Mouse (Mus musculus) midbrain, embryonic 14.5 days (tissue): ENCODE results near the gene Snx18. TPM values are rescaled to one million over a fixed set of nuclear protein-coding genes. Genes with fewer than 3 reads are reported as not detected.

Experiments used
- ATAC-seq: fragments of 200-750 bp; cut with Nextera tagmentation; 2 replicates; pipeline ENCODE4 v1.8.0; 2017; ENCODE audit warnings: moderate number of reproducible peaks, moderate library complexity; ENCODE audit not compliant: low FRiP score, low TSS enrichment
- DNase-seq: peaks from one replicate; pipeline ENCODE4 v3.0.0-alpha.2; 2015
- H3K27ac ChIP-seq: fragments of 300-500 bp; sonication (generic); replicated peaks from 2 replicates; pipeline ENCODE4 v1.5.1; 2014; ENCODE audit warnings: mild to moderate bottlenecking, low read depth, low read length, moderate library complexity
- H3K27me3 ChIP-seq: fragments of 300-500 bp; sonication (generic); 2 replicates; pipeline ENCODE4 v1.6.1; 2014; ENCODE audit warnings: low read length, control low read depth, mixed read lengths; ENCODE audit not compliant: control insufficient read depth, insufficient read depth
- H3K36me3 ChIP-seq: fragments of 300-500 bp; sonication (generic); 2 replicates; pipeline ENCODE4 v1.6.1; 2014; ENCODE audit warnings: low read length, control low read depth; ENCODE audit not compliant: control insufficient read depth, insufficient read depth
- H3K4me1 ChIP-seq: fragments of 300-500 bp; sonication (generic); 2 replicates; pipeline ENCODE4 v1.6.1; 2014; ENCODE audit warnings: mild to moderate bottlenecking, antibody characterized with exemption, low read length, control low read depth; ENCODE audit not compliant: control insufficient read depth, insufficient read depth
- H3K4me2 ChIP-seq: fragments of 300-500 bp; sonication (generic); 2 replicates; pipeline ENCODE4 v1.6.1; 2014; ENCODE audit warnings: mild to moderate bottlenecking, low read length, moderate library complexity
- H3K4me3 ChIP-seq: fragments of 300-500 bp; sonication (generic); replicated peaks from 2 replicates; pipeline ENCODE4 v1.5.1; 2014; ENCODE audit warnings: low read depth, low read length
- H3K9ac ChIP-seq: fragments of 300-500 bp; sonication (generic); replicated peaks from 2 replicates; pipeline ENCODE4 v1.6.1; 2014; ENCODE audit warnings: mild to moderate bottlenecking, low read length, moderate library complexity
- H3K9me3 ChIP-seq: fragments of 300-500 bp; sonication (generic); 2 replicates; pipeline ENCODE4 v1.6.1; 2016; ENCODE audit warnings: low read length, control low read depth, mixed read lengths; ENCODE audit not compliant: control insufficient read depth
- WGBS: fragments of 180-500 bp; shearing (Covaris S2); extraction: QIAGEN DNeasy Blood & Tissue Kit; methylation state at CpG from one replicate; pipeline ENCODE4 v1.1.7; 2014; 5-methylcytosine and 5-hydroxymethylcytosine counted together
- polyA plus RNA-seq: library from polyadenylated mRNA; unstranded; fragments of >200 nt; fragmentation: Nextera tagmentation; extraction: Ambion mirVana; gene quantifications from 2 replicates; pipeline ENCODE4 v1.2.1, GENCODE M21; 2014

Snx18 gene
- polyA plus RNA-seq, 1 experiment from 2014 or later: 13.2 TPM

DNA sequence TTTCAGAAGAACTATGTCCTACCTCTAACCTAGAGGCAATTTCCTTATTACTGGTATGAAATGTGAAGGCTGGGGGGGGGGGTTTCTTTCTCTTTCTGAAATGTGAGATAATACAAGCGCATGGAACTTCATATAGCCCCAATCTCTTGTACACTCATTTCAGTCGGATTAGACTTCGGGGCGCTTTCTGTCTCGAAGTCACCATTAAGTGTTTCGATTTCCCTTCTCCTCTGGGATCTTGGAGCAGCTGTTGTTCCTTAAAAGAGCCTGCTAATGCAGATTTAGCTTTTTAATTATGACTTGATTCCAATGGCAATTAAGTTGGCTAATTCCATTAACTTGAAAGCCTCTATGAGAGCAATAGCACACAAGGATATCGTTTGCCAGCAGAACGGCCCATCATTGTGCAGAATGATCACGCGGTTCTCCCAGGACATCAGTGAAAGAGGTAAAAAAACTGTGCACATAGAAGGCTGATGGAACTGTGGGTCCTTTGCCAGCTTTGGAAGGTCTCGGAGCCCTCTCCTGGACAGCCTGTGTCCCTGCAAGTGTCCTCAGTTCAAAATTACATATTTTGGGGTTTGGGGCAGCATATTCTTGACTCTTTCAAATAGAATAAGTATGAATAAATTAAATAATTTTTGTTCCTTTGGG is 22.7 kb upstream of the Snx18 start:
- Histone ChIP-seq H3K27ac (no peak overlapping the region), H3K4me1 (no peaks in the 10 kb centered on the region), H3K4me3 (no peak overlapping the region), H3K27me3 (no peaks in the 10 kb centered on the region), H3K9me3 (no peaks in the 10 kb centered on the region), H3K36me3 (no peaks in the 10 kb centered on the region), H3K4me2 (no peak overlapping the region), H3K9ac (no peak overlapping the region)
- DNase-seq (peak; percentile 71), ATAC-seq (peak; percentile 47; the same call in 1 of the 2 replicates)
- 48% methylated on average over 11 of the region's 11 CpGs for WGBS

DNA sequence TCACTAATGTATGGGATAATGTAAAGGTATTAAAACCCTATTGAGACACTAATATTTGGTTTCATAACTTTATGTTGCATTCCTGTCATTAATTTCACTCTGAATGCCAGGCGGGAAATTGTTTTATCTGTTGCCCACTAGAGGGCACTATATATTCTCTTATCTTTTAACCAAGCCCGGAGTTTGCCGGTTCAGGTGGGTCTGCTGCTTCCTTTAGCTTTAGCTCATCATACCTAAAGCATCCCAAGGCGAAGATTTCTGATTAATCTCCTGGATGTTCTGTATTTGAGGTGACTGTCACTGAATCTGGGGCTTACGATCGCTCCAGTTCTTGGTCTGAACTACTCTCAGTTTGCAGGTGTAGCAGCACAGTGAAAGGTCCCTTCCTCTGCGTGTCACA is 20.6 kb upstream of the Snx18 start:
- Histone ChIP-seq H3K4me3 (no peak overlapping the region), H3K4me2 (no peak overlapping the region), H3K4me1 (no peaks in the 10 kb centered on the region), H3K27me3 (no peaks in the 10 kb centered on the region), H3K27ac (no peak overlapping the region), H3K9ac (no peak overlapping the region), H3K36me3 (no peaks in the 10 kb centered on the region), H3K9me3 (no peaks in the 10 kb centered on the region)
- DNase-seq: peak; percentile 88
- no peak for ATAC-seq
- 29% methylated on average over 7 of the region's 7 CpGs for WGBS

DNA sequence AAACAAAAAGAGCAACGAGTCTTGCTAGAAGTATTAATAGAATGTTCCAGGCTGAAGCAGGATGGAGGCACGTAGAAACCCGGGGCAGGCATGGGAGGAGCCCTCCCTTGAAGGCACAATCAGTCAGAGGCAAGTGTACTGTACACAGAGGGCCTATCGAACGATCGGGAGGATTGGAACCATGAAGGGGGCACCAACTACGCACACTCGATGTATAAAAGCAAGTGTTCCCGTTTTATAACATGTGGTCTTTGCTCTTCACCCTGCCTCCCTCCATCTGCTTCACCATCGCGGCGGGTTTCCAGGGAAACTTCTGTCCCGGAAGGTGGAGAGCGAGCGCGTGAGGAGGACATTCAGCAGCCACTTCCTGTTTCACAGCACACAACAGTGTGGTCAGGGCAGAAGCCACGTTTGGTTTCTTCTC is 17.4 kb upstream of the Snx18 start:
- no peak for ATAC-seq

DNA sequence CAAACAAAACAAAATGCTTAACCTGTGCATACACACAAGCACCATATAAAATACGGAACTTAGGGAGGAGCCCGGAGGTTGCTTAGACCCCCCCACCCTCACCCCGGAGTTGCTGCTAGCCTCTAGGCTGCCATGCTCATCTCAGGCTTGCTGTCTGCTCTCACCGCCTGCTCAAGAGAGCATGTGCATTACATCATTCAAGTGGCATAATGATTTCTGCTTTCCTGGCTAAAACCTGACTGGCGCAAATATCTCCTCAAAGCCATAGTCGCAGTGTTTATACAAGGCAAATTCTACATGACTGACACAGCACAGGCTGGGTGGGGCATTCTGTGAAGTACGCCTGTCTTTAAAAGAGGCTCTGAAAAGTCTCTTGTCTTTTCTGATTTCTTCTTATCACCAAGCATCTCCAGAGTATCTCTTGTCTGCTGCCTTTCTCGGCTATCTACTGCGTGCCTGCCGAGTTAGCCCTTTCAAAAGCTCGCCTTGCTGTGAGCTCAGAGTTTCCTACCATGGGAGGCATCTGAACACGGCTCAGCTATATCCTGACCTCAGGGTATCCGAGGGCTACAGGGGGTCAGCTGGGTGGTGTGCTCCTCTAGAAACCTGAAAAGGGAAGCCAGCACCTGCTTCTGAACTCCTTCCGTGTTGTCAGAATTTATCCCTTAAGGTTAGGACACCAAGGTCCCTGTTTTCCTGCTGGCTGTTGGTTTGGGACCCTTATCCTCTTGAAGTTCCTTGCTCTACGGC is 16.5 kb upstream of the Snx18 start:
- H3K4me2 ChIP-seq: no peak overlapping the region
- WGBS: 83% methylated on average over 15 of the region's 15 CpGs
- H3K4me3 ChIP-seq: no peak overlapping the region
- H3K4me1 ChIP-seq: no peaks in the 10 kb centered on the region
- no peak for ATAC-seq
- DNase-seq: no peak
- no peak overlapping the region for H3K9ac ChIP-seq
- H3K36me3 ChIP-seq: no peaks in the 10 kb centered on the region
- H3K27me3 ChIP-seq: no peaks in the 10 kb centered on the region
- H3K27ac ChIP-seq: no peak overlapping the region
- H3K9me3 ChIP-seq: no peaks in the 10 kb centered on the region

More for the DNA sequence above, 17.4 kb upstream of the Snx18 start:
- no peaks in the 10 kb centered on the region for H3K4me1 ChIP-seq
- no peak overlapping the region for H3K4me2 ChIP-seq
- H3K9me3 ChIP-seq: no peaks in the 10 kb centered on the region
- H3K27me3 ChIP-seq: no peaks in the 10 kb centered on the region
- H3K27ac ChIP-seq: no peak overlapping the region
- 87% methylated on average over 17 of the region's 17 CpGs for WGBS
- no peak overlapping the region for H3K4me3 ChIP-seq
- DNase-seq: no peak
- no peaks in the 10 kb centered on the region for H3K36me3 ChIP-seq
- no peak overlapping the region for H3K9ac ChIP-seq

DNA sequence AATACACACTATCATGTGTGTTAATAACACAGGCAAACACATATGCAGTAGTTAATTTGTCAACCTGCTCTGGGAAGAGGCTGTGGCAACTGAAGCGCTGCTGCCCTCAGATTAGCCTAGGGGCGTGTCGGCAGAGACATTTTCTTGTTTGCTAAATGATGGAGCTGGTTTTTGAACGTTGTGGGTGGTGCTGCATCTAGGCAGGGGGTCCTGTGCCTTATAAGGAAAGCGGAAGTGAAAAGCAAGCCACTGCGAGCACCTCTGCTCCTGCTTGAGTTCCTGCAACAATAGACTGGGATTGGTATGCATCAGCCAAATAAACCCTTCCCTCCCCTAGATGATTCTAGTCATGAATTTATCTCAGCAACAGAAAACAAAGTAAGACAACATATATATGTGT is 14.1 kb upstream of the Snx18 start:
- Histone ChIP-seq H3K27me3 (no peaks in the 10 kb centered on the region), H3K9me3 (no peaks in the 10 kb centered on the region), H3K27ac (no peak overlapping the region), H3K4me2 (no peak overlapping the region), H3K9ac (no peak overlapping the region), H3K36me3 (no peaks in the 10 kb centered on the region), H3K4me1 (no peaks in the 10 kb centered on the region), H3K4me3 (no peak overlapping the region)
- ATAC-seq (no peak), DNase-seq (no peak)
- WGBS: 47% methylated on average over 6 of the region's 6 CpGs

DNA sequence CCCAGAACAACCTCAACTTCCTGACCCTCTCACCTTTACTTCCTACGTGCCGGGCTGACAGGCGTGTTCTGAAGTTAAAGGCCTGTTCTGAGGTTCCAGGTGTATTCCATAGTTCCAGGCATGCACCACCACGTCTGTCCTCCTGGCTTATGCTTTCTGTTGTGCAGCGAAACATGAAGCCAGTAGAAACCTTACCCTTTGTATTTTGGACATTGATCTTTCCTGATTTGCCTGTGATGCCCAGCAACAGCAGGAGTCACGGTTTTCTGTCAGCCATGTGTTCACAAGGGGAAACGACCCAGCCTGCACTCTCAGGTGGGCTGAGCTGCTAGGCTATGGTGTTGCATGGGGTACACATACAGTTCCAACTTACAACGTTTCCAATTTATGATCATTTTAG is 9.2 kb upstream of the Snx18 start:
- Histone ChIP-seq H3K27me3 (no peaks in the 10 kb centered on the region), H3K36me3 (no peaks in the 10 kb centered on the region), H3K4me1 (no peaks in the 10 kb centered on the region), H3K27ac (no peak overlapping the region), H3K9ac (no peak overlapping the region), H3K4me2 (no peak overlapping the region), H3K9me3 (no peaks in the 10 kb centered on the region), H3K4me3 (no peak overlapping the region)
- no peak for DNase-seq
- 86% methylated on average over 8 of the region's 8 CpGs for WGBS
- no peak for ATAC-seq

DNA sequence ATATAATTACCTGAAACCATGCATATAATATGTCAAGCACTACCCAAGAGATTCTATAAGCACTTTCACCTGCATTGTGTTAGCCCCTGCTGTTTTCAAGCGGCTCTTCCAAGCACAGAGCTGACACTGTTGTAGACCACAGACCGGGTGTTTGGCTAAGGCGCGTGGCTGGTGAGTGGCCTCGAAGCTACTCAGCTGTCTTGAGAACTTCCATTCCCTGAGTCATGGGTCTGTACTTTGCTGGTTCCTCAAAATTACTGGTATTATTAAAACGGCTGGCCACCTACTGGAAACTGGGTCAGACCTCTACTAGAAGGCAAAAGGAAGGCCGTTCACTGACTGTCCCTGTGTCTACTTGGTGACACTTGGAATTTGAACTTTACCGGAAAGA is 4.5 kb upstream of the Snx18 start:
- 89% methylated on average over 8 of the region's 8 CpGs for WGBS

DNA sequence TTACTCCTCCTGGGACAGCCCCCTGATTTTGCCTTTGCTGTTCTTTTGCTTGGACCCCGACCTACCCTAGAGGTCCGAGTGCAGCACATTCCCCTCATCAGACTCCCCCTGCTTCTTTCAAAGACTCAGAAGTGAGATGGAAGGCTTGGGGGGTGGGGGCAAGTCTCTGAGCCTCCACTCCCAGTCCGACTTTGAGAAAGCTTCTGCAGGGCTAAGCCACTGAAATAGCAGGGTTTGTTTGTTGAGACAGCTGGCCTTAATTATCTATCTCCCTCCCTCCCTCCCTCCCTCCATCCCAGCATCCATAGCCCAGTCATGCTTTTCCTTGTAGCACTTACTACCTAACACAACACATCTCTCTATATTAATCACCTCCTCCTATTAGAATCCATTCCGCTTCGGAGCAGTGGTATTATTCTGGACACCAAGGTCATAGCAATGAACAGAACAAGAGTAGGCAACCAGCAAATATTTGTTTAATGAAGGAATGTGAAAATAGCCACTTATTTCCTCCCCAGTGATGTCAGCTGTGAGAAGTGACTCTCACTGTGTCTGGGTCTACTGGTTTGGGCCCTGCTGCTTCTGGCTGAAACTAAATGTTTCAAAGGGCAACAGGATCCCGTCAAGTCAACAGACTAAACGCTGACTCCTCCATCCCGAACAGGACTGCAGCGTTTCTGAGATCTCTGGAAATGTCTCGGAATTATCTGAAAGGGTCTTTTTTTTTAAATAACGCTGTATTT is 3.9 kb upstream of the Snx18 start:
- Histone ChIP-seq H3K4me1 (peaks cover 2% of the 10 kb centered on the region), H3K4me2 (no peak overlapping the region), H3K9me3 (no peaks in the 10 kb centered on the region), H3K36me3 (no peaks in the 10 kb centered on the region), H3K27ac (no peak overlapping the region), H3K4me3 (no peak overlapping the region), H3K9ac (no peak overlapping the region), H3K27me3 (no peaks in the 10 kb centered on the region)
- DNase-seq (no peak), ATAC-seq (no peak)
- 75% methylated on average over 11 of the region's 11 CpGs for WGBS

More for the DNA sequence above, 4.5 kb upstream of the Snx18 start:
- ATAC-seq (no peak), DNase-seq (no peak)
- Histone ChIP-seq H3K9me3 (no peaks in the 10 kb centered on the region), H3K9ac (no peak overlapping the region), H3K27ac (no peak overlapping the region), H3K4me2 (no peak overlapping the region), H3K36me3 (no peaks in the 10 kb centered on the region), H3K27me3 (no peaks in the 10 kb centered on the region), H3K4me1 (no peaks in the 10 kb centered on the region), H3K4me3 (no peak overlapping the region)
